Mouse (Mus musculus) forebrain, embryonic 14.5 days (tissue): ENCODE results near the gene St3gal4. TPM values are rescaled to one million over a fixed set of nuclear protein-coding genes. Genes with fewer than 3 reads are reported as not detected.

ENCODE experiments used
- ATAC-seq: fragments of 200-750 bp; cut with Nextera tagmentation; 2 replicates; pipeline ENCODE4 v1.8.0; 2017; ENCODE audit warnings: mild to moderate bottlenecking, moderate library complexity
- DNase-seq: peaks from one replicate; pipeline ENCODE4 v3.0.0-alpha.2; 2015; ENCODE audit warnings: low spot score
- H3K27ac ChIP-seq: fragments of 300-500 bp; sonication (generic); 2 replicates; pipeline ENCODE4 v1.5.1; 2014; ENCODE audit warnings: low read depth, mild to moderate bottlenecking, control low read depth, low read length, moderate library complexity
- H3K27me3 ChIP-seq: fragments of 300-500 bp; sonication (generic); replicated peaks from 2 replicates; pipeline ENCODE4 v1.6.1; 2014; ENCODE audit warnings: low read length, control low read depth, mixed read lengths; ENCODE audit not compliant: control insufficient read depth, insufficient read depth
- H3K36me3 ChIP-seq: fragments of 300-500 bp; sonication (generic); 2 replicates; pipeline ENCODE4 v1.6.1; 2014; ENCODE audit warnings: low read length, control low read depth; ENCODE audit not compliant: control insufficient read depth, insufficient read depth
- H3K4me1 ChIP-seq: fragments of 300-500 bp; sonication (generic); 2 replicates; pipeline ENCODE4 v1.6.1; 2014; ENCODE audit warnings: antibody characterized with exemption, low read length, control low read depth; ENCODE audit not compliant: control insufficient read depth, insufficient read depth
- H3K4me2 ChIP-seq: fragments of 300-500 bp; sonication (generic); 2 replicates; pipeline ENCODE4 v1.6.1; 2014; ENCODE audit warnings: mild to moderate bottlenecking, control low read depth, low read length
- H3K4me3 ChIP-seq: fragments of 300-500 bp; sonication (generic); 2 replicates; pipeline ENCODE4 v1.5.1; 2014; ENCODE audit warnings: low read depth, low read length, control low read depth
- H3K9ac ChIP-seq: fragments of 300-500 bp; sonication (generic); 2 replicates; pipeline ENCODE4 v1.6.1; 2014; ENCODE audit warnings: mild to moderate bottlenecking, low read length, control low read depth, moderate library complexity
- H3K9me3 ChIP-seq: fragments of 300-500 bp; sonication (generic); replicated peaks from 2 replicates; pipeline ENCODE4 v1.6.1; 2016; ENCODE audit warnings: low read length, control low read depth, mixed read lengths; ENCODE audit not compliant: control insufficient read depth
- WGBS: fragments of 180-500 bp; shearing (Covaris S2); extraction: QIAGEN DNeasy Blood & Tissue Kit; methylation state at CpG from one replicate; pipeline ENCODE4 v1.1.7; 2014; 5-methylcytosine and 5-hydroxymethylcytosine counted together
- polyA plus RNA-seq: library from polyadenylated mRNA; unstranded; fragments of >200 nt; fragmentation: Nextera tagmentation; extraction: Ambion mirVana; gene quantifications from 2 replicates; pipeline ENCODE4 v1.2.1, GENCODE M21; 2014

The St3gal4 gene
- polyA plus RNA-seq, 1 experiment from 2014 or later: 10.1 TPM

GRCm38 (mm10) chr9:35138029-35138428, 19.0 kb upstream of the St3gal4 start:
- Histone ChIP-seq H3K9ac (no peak overlapping the region), H3K4me1 (no peaks in the 10 kb centered on the region), H3K36me3 (0 out of 2 replicates have a peak, but pooled peaks cover 4% of the 10 kb centered on the region), H3K4me2 (no peak overlapping the region), H3K27me3 (no peaks in the 10 kb centered on the region), H3K27ac (no peak overlapping the region), H3K9me3 (no peaks in the 10 kb centered on the region), H3K4me3 (no peak overlapping the region)
- WGBS: 85% methylated on average over 7 of the region's 7 CpGs
- no peak for ATAC-seq
- no peak for DNase-seq

GRCm38 (mm10) chr9:35135575-35135974, 16.5 kb upstream of the St3gal4 start:
- DNase-seq (no peak), ATAC-seq (no peak)
- H3K27ac ChIP-seq: no peak overlapping the region
- H3K36me3 ChIP-seq: 0 out of 2 replicates have a peak, but pooled peaks cover 4% of the 10 kb centered on the region
- no peak overlapping the region for H3K9ac ChIP-seq
- no peaks in the 10 kb centered on the region for H3K4me1 ChIP-seq
- WGBS: 80% methylated on average over 6 of the region's 6 CpGs
- H3K27me3 ChIP-seq: no peaks in the 10 kb centered on the region
- no peak overlapping the region for H3K4me2 ChIP-seq
- no peak overlapping the region for H3K4me3 ChIP-seq
- H3K9me3 ChIP-seq: no peaks in the 10 kb centered on the region

- WGBS: 83% methylated on average over 16 of the region's 16 CpGs
- DNase-seq (peak; percentile 40), ATAC-seq (0 out of 2 replicates have a peak, but pooled peaks have one; percentile 26)
- H3K4me2 ChIP-seq: no peak overlapping the region
- peaks cover 11% of the 10 kb centered on the region; the same call in 1 of the 2 replicates for H3K36me3 ChIP-seq
- H3K4me1 ChIP-seq: no peaks in the 10 kb centered on the region
- no peak overlapping the region for H3K4me3 ChIP-seq
- no peaks in the 10 kb centered on the region for H3K27me3 ChIP-seq
- H3K9me3 ChIP-seq: no peaks in the 10 kb centered on the region
- H3K27ac ChIP-seq: no peak overlapping the region; the same call in 1 of the 2 replicates
- no peak overlapping the region for H3K9ac ChIP-seq
Measured at GRCm38 (mm10) chr9:35131637-35132397, 12.7 kb upstream of the St3gal4 start.

DNA sequence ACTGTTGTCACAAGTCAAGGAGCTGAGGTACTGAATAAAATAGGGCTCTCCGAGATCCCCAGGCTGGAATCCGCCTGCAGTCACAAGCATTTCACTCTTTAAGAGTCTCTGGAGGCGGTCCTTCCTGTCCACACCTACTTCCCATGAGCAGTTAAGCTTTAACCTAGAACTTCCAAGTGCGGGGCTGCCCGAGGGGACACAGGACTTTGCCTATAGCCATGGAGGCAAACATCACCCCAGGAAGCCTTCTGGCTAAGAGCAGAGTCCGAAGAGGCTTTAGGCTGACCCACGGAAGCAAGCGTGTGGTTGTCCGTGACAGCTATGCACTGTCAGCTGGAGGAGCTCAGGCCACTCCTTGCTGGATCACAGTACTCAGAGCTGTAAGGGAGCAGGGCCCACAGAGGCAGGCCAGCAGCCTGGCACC, 9.9 kb upstream of the St3gal4 start:
- Histone ChIP-seq H3K4me1 (no peaks in the 10 kb centered on the region), H3K4me2 (no peak overlapping the region), H3K4me3 (no peak overlapping the region), H3K9ac (no peak overlapping the region), H3K9me3 (no peaks in the 10 kb centered on the region), H3K27ac (no peak overlapping the region), H3K27me3 (no peaks in the 10 kb centered on the region), H3K36me3 (peaks cover 28% of the 10 kb centered on the region)
- no peak for ATAC-seq
- DNase-seq: no peak
- 92% methylated on average over 9 of the region's 9 CpGs for WGBS

GRCm38 (mm10) chr9:35128564-35128963, 9.5 kb upstream of the St3gal4 start:
- no peak for DNase-seq
- Histone ChIP-seq H3K27me3 (no peaks in the 10 kb centered on the region), H3K9ac (no peak overlapping the region), H3K9me3 (no peaks in the 10 kb centered on the region), H3K36me3 (peaks cover 28% of the 10 kb centered on the region), H3K4me3 (no peak overlapping the region), H3K27ac (no peak overlapping the region), H3K4me2 (no peak overlapping the region), H3K4me1 (no peaks in the 10 kb centered on the region)
- ATAC-seq: no peak
- WGBS: 82% methylated on average over 3 of the region's 3 CpGs

- 95% methylated on average over 5 of the region's 5 CpGs for WGBS
Measured at GRCm38 (mm10) chr9:35127561-35127960, 8.5 kb upstream of the St3gal4 start.

GRCm38 (mm10) chr9:35127147-35127546, 8.1 kb upstream of the St3gal4 start:
- Histone ChIP-seq H3K27ac (no peak overlapping the region), H3K9ac (no peak overlapping the region), H3K27me3 (no peaks in the 10 kb centered on the region), H3K4me1 (no peaks in the 10 kb centered on the region), H3K36me3 (peaks cover 28% of the 10 kb centered on the region), H3K9me3 (no peaks in the 10 kb centered on the region), H3K4me3 (no peak overlapping the region), H3K4me2 (no peak overlapping the region)
- DNase-seq (no peak), ATAC-seq (no peak)
- 87% methylated on average over 6 of the region's 6 CpGs for WGBS

More at GRCm38 (mm10) chr9:35127561-35127960, 8.5 kb upstream of the St3gal4 start:
- ATAC-seq: no peak
- H3K27ac ChIP-seq: no peak overlapping the region
- no peaks in the 10 kb centered on the region for H3K4me1 ChIP-seq
- no peak overlapping the region for H3K4me2 ChIP-seq
- H3K27me3 ChIP-seq: no peaks in the 10 kb centered on the region
- no peak overlapping the region for H3K9ac ChIP-seq
- peaks cover 28% of the 10 kb centered on the region for H3K36me3 ChIP-seq
- no peaks in the 10 kb centered on the region for H3K9me3 ChIP-seq
- no peak for DNase-seq
- no peak overlapping the region for H3K4me3 ChIP-seq

- H3K4me3 ChIP-seq: no peak overlapping the region
- DNase-seq (no peak), ATAC-seq (no peak)
- no peaks in the 10 kb centered on the region for H3K27me3 ChIP-seq
- no peaks in the 10 kb centered on the region for H3K4me1 ChIP-seq
- WGBS: 94% methylated on average over 8 of the region's 8 CpGs
- H3K9ac ChIP-seq: no peak overlapping the region
- peaks cover 28% of the 10 kb centered on the region for H3K36me3 ChIP-seq
- no peak overlapping the region for H3K4me2 ChIP-seq
- no peak overlapping the region for H3K27ac ChIP-seq
- no peaks in the 10 kb centered on the region for H3K9me3 ChIP-seq
Measured at GRCm38 (mm10) chr9:35124678-35124955, 5.5 kb upstream of the St3gal4 start.

- H3K4me3 ChIP-seq: no peak overlapping the region
- WGBS: 83% methylated on average over 11 of the region's 11 CpGs
Measured at GRCm38 (mm10) chr9:35123804-35124677, 5.0 kb upstream of the St3gal4 start.

More at GRCm38 (mm10) chr9:35123804-35124677, 5.0 kb upstream of the St3gal4 start:
- Histone ChIP-seq H3K9ac (no peak overlapping the region), H3K4me1 (no peaks in the 10 kb centered on the region), H3K4me2 (no peak overlapping the region), H3K36me3 (peaks cover 24% of the 10 kb centered on the region), H3K9me3 (no peaks in the 10 kb centered on the region), H3K27ac (no peak overlapping the region), H3K27me3 (no peaks in the 10 kb centered on the region)
- ATAC-seq (no peak), DNase-seq (no peak)
